Mouse (Mus musculus) myocyte (in vitro differentiated cells): Measurements from ENCODE around the gene Gm973.

Experiments used
- POLR2A ChIP-seq: IDR thresholded peaks from one replicate; pipeline ENCODE4 v1.6.1; 2011; ENCODE audit warnings: low read depth, mild to moderate bottlenecking, control low read depth, moderate library complexity; ENCODE audit not compliant: insufficient read length
- REST ChIP-seq: IDR thresholded peaks from one replicate; pipeline ENCODE4 v1.6.1; 2011; ENCODE audit warnings: mild to moderate bottlenecking, control low read depth, moderate library complexity; ENCODE audit not compliant: insufficient read depth, insufficient read length
- SRF ChIP-seq: IDR thresholded peaks from one replicate; pipeline ENCODE4 v1.6.1; 2011; ENCODE audit warnings: low read depth; ENCODE audit not compliant: control insufficient read depth, insufficient read length

DNA sequence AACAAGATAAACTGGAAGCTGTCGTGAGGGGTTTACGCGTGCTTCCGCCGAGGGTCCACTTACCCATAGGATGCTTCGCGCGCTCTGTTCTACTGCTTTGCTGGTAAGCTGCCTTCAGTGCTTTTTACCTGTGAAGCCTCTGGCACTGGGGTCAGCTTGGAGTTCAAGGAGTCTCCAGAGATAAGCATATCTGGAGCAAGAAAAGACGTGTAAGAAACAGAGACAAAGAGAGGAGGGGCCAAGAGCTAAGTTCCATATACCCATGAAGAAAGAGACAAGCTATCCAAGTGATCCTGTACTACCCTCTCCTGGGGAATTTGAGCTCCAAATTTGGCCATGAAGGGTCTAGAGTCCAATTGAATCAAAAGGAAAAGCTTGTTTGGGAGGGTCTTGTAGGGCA lies 24.5 kb upstream of the Gm973 start:
- TF ChIP-seq SRF (no peak), POLR2A (no peak), REST (no peak)
